Mouse (Mus musculus): ENCODE results near the gene Nrip1.

Gene Nrip1

GRCm38 (mm10) chr16:76371614-76371917 lies 2.1 kb downstream of the Nrip1 start:
- DNase-seq, result no peak

DNA sequence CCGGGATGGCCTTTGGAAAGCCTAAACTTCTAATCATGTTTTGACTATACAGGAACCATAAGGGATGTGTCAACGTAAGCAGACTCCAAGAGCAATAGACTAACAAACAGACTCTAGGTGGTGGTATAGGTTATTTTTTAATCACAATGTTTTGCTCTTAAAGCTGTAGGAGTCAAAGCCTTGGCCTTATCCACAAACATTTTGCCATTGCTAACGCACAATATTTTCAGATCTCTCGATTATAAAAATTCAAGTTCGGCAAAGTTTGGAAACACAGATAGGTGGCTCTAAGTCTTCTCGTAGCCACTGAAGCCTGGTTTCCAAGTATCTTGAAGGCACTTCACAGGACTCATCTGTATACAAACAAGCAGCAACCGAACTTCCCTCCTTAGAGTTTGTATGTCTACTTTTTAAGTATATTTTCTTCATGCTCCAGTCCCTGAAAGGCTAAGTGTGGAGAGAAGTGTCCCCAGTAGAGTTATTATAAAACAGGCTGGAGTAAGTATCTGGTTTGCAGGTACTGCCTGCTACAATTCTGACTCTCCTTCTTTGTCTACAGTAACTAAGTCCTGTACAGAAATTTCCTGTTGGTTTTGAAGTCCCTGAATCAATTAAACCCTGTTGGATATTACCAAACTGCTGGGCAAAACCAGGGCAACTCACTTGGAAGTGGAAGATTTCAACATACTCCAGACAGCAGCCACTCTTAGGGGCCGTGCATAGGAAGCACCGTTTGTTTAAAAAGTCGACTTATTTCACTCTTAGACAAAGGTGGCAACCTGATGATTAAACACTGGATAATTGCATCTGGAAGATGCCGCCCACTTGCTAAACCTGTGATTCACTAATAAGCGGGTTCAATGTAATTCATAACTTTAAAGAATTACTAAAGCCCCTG lies 2.7 kb downstream of the Nrip1 start:
- peak; percentile 36 for DNase-seq

DNA sequence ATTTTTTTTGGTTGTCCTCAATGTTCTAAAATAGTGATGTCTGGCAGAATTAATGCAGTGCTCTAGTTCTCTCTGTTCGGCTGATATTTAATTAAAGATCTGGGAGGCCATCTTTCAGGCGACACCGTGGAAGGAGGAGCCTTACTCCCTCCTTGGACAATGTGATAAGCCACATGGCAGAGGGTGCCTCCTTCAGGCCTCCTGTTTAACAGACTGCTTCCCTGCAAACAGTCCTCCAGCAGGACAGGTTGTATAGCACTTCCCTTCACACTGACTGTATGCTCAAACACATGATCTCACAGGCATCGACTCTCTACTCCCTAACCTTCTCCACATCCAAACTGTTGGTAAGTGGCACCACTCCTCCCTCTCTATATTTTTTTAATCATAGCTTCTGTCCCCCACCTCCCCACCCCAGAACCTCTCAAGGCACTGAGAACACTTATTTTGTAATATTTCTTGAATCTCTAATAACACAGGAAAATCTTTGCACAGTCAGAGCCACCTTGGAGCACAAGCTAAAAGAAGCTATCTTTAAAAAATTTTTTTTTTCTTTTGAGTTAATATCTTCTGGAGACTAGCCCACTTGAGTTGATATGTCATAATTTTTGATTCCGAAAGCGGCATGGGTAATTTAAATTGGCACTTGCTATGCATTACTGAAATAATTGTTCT lies 3.4 kb downstream of the Nrip1 start:
- peak; percentile 53 for DNase-seq

- no peak for DNase-seq
These were observed 4.4 kb downstream of the Nrip1 start for GRCm38 (mm10) chr16:76369236-76369635.

GRCm38 (mm10) chr16:76367261-76367908 lies 6.2 kb downstream of the Nrip1 start:
- DNase-seq, result no peak

GRCm38 (mm10) chr16:76365790-76366406 lies 7.7 kb downstream of the Nrip1 start:
- DNase-seq, result no peak

DNA sequence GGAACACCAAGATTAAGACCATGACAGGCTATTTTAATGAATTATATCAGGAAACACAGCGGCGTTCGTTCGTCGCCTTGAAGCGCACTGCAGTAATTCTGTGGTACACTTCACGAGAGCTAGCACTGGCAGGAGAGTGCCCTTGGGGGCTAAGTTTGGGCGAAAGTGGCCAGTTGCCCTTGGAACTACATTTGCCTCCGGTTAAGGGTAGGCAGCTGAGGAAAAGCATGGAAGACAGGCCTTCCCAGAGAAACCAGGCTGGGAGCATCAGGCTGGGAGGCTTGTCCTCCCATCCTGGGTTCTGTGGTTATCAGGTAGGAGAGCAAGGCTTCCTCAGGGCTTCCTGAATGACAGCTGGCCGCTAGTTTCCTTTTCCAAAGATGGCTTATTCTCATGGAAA lies 8.4 kb downstream of the Nrip1 start:
- no peak for DNase-seq

DNA sequence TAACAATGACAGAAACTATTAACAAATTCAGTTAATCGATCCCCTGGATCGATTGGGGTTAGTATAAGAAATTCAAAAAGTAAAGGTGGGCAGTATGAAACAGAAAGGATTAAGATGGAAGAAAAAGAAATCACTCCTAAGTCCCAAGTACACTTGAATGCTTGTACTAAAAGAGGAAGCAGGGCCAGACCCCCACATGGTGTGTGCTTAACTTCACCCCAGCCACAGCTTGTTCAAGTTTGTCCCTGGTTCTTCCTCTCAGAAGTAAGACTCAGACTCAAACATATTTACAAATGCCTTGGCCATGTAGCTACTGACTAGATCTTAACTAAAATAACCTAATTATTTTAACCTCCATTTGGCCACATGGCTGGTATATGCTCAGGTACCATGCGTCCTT lies 10.0 kb downstream of the Nrip1 start:
- no peak for DNase-seq

DNA sequence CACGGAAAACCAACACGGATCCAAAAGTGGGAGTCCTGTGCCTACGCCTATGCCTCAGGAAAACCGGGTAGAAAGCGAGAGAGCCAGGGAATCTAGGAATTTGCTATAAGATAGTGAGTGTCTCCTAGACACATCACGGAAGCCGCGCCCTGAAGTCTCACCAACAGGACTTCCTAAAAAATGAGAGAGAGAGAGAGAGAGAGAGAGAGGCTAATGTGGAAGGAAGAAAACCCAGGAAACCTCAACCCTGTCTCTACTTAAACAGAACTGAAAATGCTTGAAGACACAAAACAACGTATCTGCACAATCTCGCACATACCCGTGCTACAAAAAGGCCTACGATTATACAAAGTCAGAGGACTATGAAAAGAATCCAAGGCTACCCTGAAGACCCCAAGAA lies 10.6 kb downstream of the Nrip1 start:
- DNase-seq, result no peak

DNA sequence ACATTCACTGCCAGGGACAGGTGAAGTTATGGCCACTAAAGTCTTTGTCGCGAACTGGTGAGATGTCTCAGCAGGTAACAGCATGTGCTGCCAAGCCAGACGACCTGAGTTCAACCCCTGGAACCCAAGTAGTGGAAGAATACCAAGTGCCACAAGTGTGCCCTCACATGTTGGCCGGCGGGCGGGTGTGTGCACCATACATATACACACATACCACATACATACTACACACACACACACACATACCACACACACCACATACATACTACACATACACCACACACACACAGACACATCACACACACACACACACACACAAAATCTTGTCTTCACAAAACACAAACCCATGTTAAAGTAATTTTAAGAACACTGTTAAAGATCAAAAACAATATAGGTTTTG lies 13.2 kb downstream of the Nrip1 start:
- no peak for DNase-seq

- no peak for DNase-seq
These were observed 14.9 kb downstream of the Nrip1 start for GRCm38 (mm10) chr16:76358757-76359156.

DNA sequence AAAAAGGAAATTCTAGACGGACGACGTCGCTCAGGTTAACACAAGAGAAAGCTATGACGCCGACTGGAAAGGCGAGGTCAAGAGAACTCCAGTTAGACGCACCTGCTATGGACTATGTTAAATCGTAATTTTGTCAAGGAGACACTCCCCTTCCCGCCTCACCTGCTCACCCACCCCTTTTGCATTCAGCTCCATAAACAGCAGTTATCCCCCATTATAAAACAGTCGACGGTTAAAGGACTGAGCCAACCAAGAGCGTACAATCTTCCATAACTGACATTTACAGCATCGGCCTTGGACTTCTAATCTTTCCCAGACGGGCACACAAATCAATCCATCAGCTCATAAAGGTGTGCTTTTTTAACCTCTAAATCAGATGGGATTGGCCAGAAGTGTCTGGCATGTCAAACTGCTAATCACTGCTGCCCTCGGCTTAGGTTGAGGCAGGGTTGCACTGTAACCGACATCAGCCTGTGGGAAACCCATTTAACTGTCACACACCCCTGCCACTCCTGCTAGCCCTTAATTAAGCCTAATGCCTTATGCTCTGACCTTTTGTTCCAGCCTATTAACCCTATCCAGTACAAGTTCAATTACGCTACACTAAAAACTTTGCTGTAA lies 15.4 kb downstream of the Nrip1 start:
- peak; percentile 45 for DNase-seq

- DNase-seq, result no peak
These were observed 16.5 kb downstream of the Nrip1 start for GRCm38 (mm10) chr16:76357155-76357554.

- DNase-seq, result no peak
These were observed 17.6 kb downstream of the Nrip1 start for GRCm38 (mm10) chr16:76355947-76356550.

- no peak for DNase-seq
These were observed 18.4 kb downstream of the Nrip1 start for GRCm38 (mm10) chr16:76355267-76355666.

DNA sequence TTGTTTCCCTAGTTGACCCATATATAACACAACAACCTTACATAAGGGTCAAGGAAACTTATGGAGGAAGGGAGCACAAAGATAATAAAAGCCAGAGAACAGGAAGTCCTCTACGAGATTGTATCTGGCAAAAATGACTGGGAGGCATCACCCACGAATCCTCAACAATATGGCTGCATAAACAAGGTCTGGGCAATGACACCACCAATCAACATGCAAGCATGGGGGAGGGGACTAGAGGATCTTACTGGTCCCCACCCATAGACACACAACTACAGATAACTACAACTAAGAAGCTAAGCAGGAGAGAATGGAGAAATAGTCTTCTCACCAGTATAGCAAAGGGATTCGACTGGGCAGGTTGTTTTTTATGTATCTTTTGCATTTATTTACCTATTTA lies 18.8 kb downstream of the Nrip1 start:
- no peak for DNase-seq

DNA sequence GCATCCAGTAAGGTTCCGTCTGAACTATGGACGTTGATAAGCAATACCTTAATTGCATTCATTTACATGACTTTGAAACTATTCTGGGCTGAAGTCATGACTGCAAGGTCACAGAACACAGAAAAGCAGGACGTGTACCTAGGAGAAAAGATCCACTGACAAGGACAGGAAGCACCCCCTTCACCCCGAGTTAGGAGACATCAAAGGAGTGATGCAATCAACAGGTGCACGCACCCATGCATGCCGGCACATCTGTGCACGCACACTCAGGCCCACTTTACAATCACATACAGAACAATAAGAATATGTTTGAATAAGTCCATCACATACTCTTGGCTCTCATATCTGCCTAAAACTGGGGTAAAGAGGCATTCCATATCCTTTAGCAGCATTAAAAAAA lies 19.3 kb downstream of the Nrip1 start:
- no peak for DNase-seq

- no peak for DNase-seq
These were observed 22.7 kb downstream of the Nrip1 start for GRCm38 (mm10) chr16:76350922-76351321.

GRCm38 (mm10) chr16:76349053-76349452 lies 24.6 kb downstream of the Nrip1 start:
- DNase-seq, result no peak

- peak; percentile 44 for DNase-seq
These were observed 25.8 kb downstream of the Nrip1 start for GRCm38 (mm10) chr16:76347719-76348421.

- peak; percentile 70 for DNase-seq
These were observed 27.3 kb downstream of the Nrip1 start for GRCm38 (mm10) chr16:76346371-76346770.

All from kidney, adult 9 months (tissue).